Mouse (Mus musculus): ENCODE data around the gene Bcl2l11. TPM values are rescaled to one million over a fixed set of nuclear protein-coding genes. Genes with fewer than 3 reads are reported as not detected.

Gene Bcl2l11
- polyA plus RNA-seq, 1 experiment from 2014 or later = 19.9 TPM

GRCm38 (mm10) chr2:128086996-128087526, 38.8 kb upstream of the Bcl2l11 start:
- no peak overlapping the region for H3K4me2 ChIP-seq (replicated peaks; ENCODE audit: low read depth, low read length)
- ATAC-seq (ENCODE audit: insufficient number of reproducible peaks, insufficient read depth, low FRiP score, low read depth) = no peak
- H3K4me1 ChIP-seq (ENCODE audit: control insufficient read depth, insufficient read depth, low read length) = no peaks in the 10 kb centered on the region
- H3K9me3 ChIP-seq (ENCODE audit: control insufficient read depth, low read depth, low read length) = no peaks in the 10 kb centered on the region
- no peaks in the 10 kb centered on the region for H3K36me3 ChIP-seq (ENCODE audit: control insufficient read depth, insufficient read depth, low read length)
- H3K27ac ChIP-seq (ENCODE audit: low read length) = no peak overlapping the region
- 68% methylated on average over 7 of the region's 7 CpGs for WGBS
- no peaks in the 10 kb centered on the region for H3K27me3 ChIP-seq (ENCODE audit: control insufficient read depth, insufficient read depth, low read length)
- no peak overlapping the region for H3K4me3 ChIP-seq (ENCODE audit: low read depth, low read length)
- H3K9ac ChIP-seq (replicated peaks; ENCODE audit: low read depth, low read length) = no peak overlapping the region

- H3K36me3 ChIP-seq (ENCODE audit: control insufficient read depth, insufficient read depth, low read length) = no peaks in the 10 kb centered on the region
- H3K27ac ChIP-seq (ENCODE audit: low read length) = no peak overlapping the region
- ATAC-seq (ENCODE audit: insufficient number of reproducible peaks, insufficient read depth, low FRiP score, low read depth) = no peak
Observed at GRCm38 (mm10) chr2:128087798-128088545, 37.9 kb upstream of the Bcl2l11 start.

GRCm38 (mm10) chr2:128090283-128090885, 35.5 kb upstream of the Bcl2l11 start:
- 91% methylated on average over 6 of the region's 6 CpGs for WGBS
- H3K4me2 ChIP-seq (replicated peaks; ENCODE audit: low read depth, low read length) = no peak overlapping the region
- H3K4me3 ChIP-seq (ENCODE audit: low read depth, low read length) = no peak overlapping the region
- no peak for ATAC-seq (ENCODE audit: insufficient number of reproducible peaks, insufficient read depth, low FRiP score, low read depth)
- no peak overlapping the region for H3K27ac ChIP-seq (ENCODE audit: low read length)
- no peaks in the 10 kb centered on the region for H3K36me3 ChIP-seq (ENCODE audit: control insufficient read depth, insufficient read depth, low read length)
- 0 out of 2 replicates have a peak, but pooled peaks cover 3% of the 10 kb centered on the region for H3K4me1 ChIP-seq (ENCODE audit: control insufficient read depth, insufficient read depth, low read length)
- no peaks in the 10 kb centered on the region for H3K9me3 ChIP-seq (ENCODE audit: control insufficient read depth, low read depth, low read length)
- H3K9ac ChIP-seq (replicated peaks; ENCODE audit: low read depth, low read length) = no peak overlapping the region
- H3K27me3 ChIP-seq (ENCODE audit: control insufficient read depth, insufficient read depth, low read length) = no peaks in the 10 kb centered on the region

More at GRCm38 (mm10) chr2:128087798-128088545, 37.9 kb upstream of the Bcl2l11 start:
- no peak overlapping the region for H3K4me2 ChIP-seq (replicated peaks; ENCODE audit: low read depth, low read length)
- WGBS = 62% methylated on average over 8 of the region's 8 CpGs
- H3K9ac ChIP-seq (replicated peaks; ENCODE audit: low read depth, low read length) = no peak overlapping the region
- no peaks in the 10 kb centered on the region for H3K4me1 ChIP-seq (ENCODE audit: control insufficient read depth, insufficient read depth, low read length)
- no peak overlapping the region for H3K4me3 ChIP-seq (ENCODE audit: low read depth, low read length)
- no peaks in the 10 kb centered on the region for H3K27me3 ChIP-seq (ENCODE audit: control insufficient read depth, insufficient read depth, low read length)
- H3K9me3 ChIP-seq (ENCODE audit: control insufficient read depth, low read depth, low read length) = no peaks in the 10 kb centered on the region

GRCm38 (mm10) chr2:128091431-128092369, 34.1 kb upstream of the Bcl2l11 start:
- H3K9ac ChIP-seq (replicated peaks; ENCODE audit: low read depth, low read length) = no peak overlapping the region
- H3K4me3 ChIP-seq (ENCODE audit: low read depth, low read length) = no peak overlapping the region
- no peak overlapping the region for H3K27ac ChIP-seq (ENCODE audit: low read length)
- no peaks in the 10 kb centered on the region for H3K9me3 ChIP-seq (ENCODE audit: control insufficient read depth, low read depth, low read length)
- 0 out of 2 replicates have a peak, but pooled peaks cover 3% of the 10 kb centered on the region for H3K4me1 ChIP-seq (ENCODE audit: control insufficient read depth, insufficient read depth, low read length)
- no peaks in the 10 kb centered on the region for H3K36me3 ChIP-seq (ENCODE audit: control insufficient read depth, insufficient read depth, low read length)
- H3K4me2 ChIP-seq (replicated peaks; ENCODE audit: low read depth, low read length) = no peak overlapping the region
- ATAC-seq (ENCODE audit: insufficient number of reproducible peaks, insufficient read depth, low FRiP score, low read depth) = no peak
- H3K27me3 ChIP-seq (ENCODE audit: control insufficient read depth, insufficient read depth, low read length) = no peaks in the 10 kb centered on the region
- 80% methylated on average over 11 of the region's 11 CpGs for WGBS

GRCm38 (mm10) chr2:128092451-128092850, 33.4 kb upstream of the Bcl2l11 start:
- no peaks in the 10 kb centered on the region for H3K36me3 ChIP-seq (ENCODE audit: control insufficient read depth, insufficient read depth, low read length)
- H3K4me1 ChIP-seq (ENCODE audit: control insufficient read depth, insufficient read depth, low read length) = 0 out of 2 replicates have a peak, but pooled peaks cover 3% of the 10 kb centered on the region
- no peak for ATAC-seq (ENCODE audit: insufficient number of reproducible peaks, insufficient read depth, low FRiP score, low read depth)
- H3K9me3 ChIP-seq (ENCODE audit: control insufficient read depth, low read depth, low read length) = no peaks in the 10 kb centered on the region
- H3K27ac ChIP-seq (ENCODE audit: low read length) = no peak overlapping the region
- no peak overlapping the region for H3K4me2 ChIP-seq (replicated peaks; ENCODE audit: low read depth, low read length)
- H3K27me3 ChIP-seq (ENCODE audit: control insufficient read depth, insufficient read depth, low read length) = no peaks in the 10 kb centered on the region
- no peak overlapping the region for H3K4me3 ChIP-seq (ENCODE audit: low read depth, low read length)
- H3K9ac ChIP-seq (replicated peaks; ENCODE audit: low read depth, low read length) = no peak overlapping the region
- WGBS = 91% methylated on average over 2 of the region's 2 CpGs

- WGBS = 81% methylated on average over 5 of the region's 5 CpGs
- no peak for ATAC-seq (ENCODE audit: insufficient number of reproducible peaks, insufficient read depth, low FRiP score, low read depth)
- no peak overlapping the region for H3K4me3 ChIP-seq (ENCODE audit: low read depth, low read length)
Observed at GRCm38 (mm10) chr2:128094196-128094595, 31.6 kb upstream of the Bcl2l11 start.

GRCm38 (mm10) chr2:128094602-128095001, 31.2 kb upstream of the Bcl2l11 start:
- 60% methylated on average over 2 of the region's 2 CpGs for WGBS
- Histone ChIP-seq H3K9me3 (ENCODE audit: control insufficient read depth, low read depth, low read length) (no peaks in the 10 kb centered on the region), H3K4me3 (ENCODE audit: low read depth, low read length) (no peak overlapping the region), H3K4me2 (replicated peaks; ENCODE audit: low read depth, low read length) (no peak overlapping the region), H3K4me1 (ENCODE audit: control insufficient read depth, insufficient read depth, low read length) (0 out of 2 replicates have a peak, but pooled peaks cover 3% of the 10 kb centered on the region), H3K36me3 (ENCODE audit: control insufficient read depth, insufficient read depth, low read length) (no peaks in the 10 kb centered on the region), H3K9ac (replicated peaks; ENCODE audit: low read depth, low read length) (no peak overlapping the region), H3K27ac (ENCODE audit: low read length) (no peak overlapping the region), H3K27me3 (ENCODE audit: control insufficient read depth, insufficient read depth, low read length) (no peaks in the 10 kb centered on the region)
- ATAC-seq (ENCODE audit: insufficient number of reproducible peaks, insufficient read depth, low FRiP score, low read depth) = no peak

More at GRCm38 (mm10) chr2:128094196-128094595, 31.6 kb upstream of the Bcl2l11 start:
- Histone ChIP-seq H3K4me2 (replicated peaks; ENCODE audit: low read depth, low read length) (no peak overlapping the region), H3K9ac (replicated peaks; ENCODE audit: low read depth, low read length) (no peak overlapping the region), H3K27me3 (ENCODE audit: control insufficient read depth, insufficient read depth, low read length) (no peaks in the 10 kb centered on the region), H3K9me3 (ENCODE audit: control insufficient read depth, low read depth, low read length) (no peaks in the 10 kb centered on the region), H3K27ac (ENCODE audit: low read length) (no peak overlapping the region), H3K4me1 (ENCODE audit: control insufficient read depth, insufficient read depth, low read length) (0 out of 2 replicates have a peak, but pooled peaks cover 3% of the 10 kb centered on the region), H3K36me3 (ENCODE audit: control insufficient read depth, insufficient read depth, low read length) (no peaks in the 10 kb centered on the region)

- Histone ChIP-seq H3K9ac (replicated peaks; ENCODE audit: low read depth, low read length) (no peak overlapping the region), H3K4me3 (ENCODE audit: low read depth, low read length) (no peak overlapping the region), H3K27me3 (ENCODE audit: control insufficient read depth, insufficient read depth, low read length) (no peaks in the 10 kb centered on the region), H3K27ac (ENCODE audit: low read length) (no peak overlapping the region), H3K4me2 (replicated peaks; ENCODE audit: low read depth, low read length) (no peak overlapping the region), H3K36me3 (ENCODE audit: control insufficient read depth, insufficient read depth, low read length) (no peaks in the 10 kb centered on the region), H3K9me3 (ENCODE audit: control insufficient read depth, low read depth, low read length) (no peaks in the 10 kb centered on the region), H3K4me1 (ENCODE audit: control insufficient read depth, insufficient read depth, low read length) (0 out of 2 replicates have a peak, but pooled peaks cover 3% of the 10 kb centered on the region)
- 24% methylated on average over 1 of the region's 1 CpGs for WGBS
- no peak for ATAC-seq (ENCODE audit: insufficient number of reproducible peaks, insufficient read depth, low FRiP score, low read depth)
Observed at GRCm38 (mm10) chr2:128095270-128095669, 30.6 kb upstream of the Bcl2l11 start.
